Mouse (Mus musculus): Measurements from ENCODE around the gene Phactr4. TPM values are rescaled to one million over a fixed set of nuclear protein-coding genes. Genes with fewer than 3 reads are reported as not detected.
"Not testable (repeated sequence)": the region's sequence is repeated elsewhere in the genome, so short reads cannot be mapped to it uniquely, and the experiment has no call there.

Phactr4 gene
- total RNA-seq, 2 experiments from 2014 or later = 75.6 to 90.5 TPM

DNA sequence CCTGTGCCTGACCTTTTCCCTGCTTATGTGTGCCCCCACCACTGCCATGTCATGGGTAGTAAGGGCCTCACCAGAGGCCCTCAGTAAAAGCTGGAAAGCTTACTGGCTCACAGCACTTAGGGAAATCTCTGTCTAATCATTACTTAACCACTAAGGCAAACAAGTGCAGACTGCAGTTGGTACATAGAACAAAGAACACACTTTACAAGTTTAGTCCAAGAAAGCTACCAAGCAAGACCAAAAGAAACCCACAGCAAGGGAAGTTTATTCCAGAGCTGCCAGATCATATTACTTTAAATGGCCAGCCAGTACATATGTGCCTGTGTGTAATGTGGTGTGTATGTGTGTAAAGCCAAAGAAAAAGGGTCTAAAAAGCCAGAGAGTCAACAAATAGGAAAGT is 6.3 kb downstream of the Phactr4 start:
- ATAC-seq (replicated peaks; ENCODE audit: low FRiP score, poor library complexity, severe bottlenecking) = no peak

DNA sequence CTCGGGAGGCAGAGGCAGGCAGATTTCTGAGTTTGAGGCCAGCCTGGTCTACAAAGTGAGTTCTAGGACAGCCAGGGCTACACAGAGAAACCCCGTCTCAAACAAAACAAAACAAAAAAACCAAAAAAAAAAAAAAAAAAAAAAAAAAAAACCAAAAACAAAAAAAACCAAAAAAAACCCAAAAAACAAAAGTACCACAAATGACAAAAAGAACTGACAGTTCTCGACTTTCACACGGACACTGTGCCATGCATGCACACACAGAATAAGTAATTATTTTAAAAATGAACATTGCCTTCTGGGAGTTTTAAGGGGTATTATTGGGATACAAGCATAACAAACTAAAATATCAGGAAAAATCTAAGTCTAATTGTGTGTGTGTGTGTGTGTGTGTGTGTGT is 9.0 kb downstream of the Phactr4 start:
- not testable (repeated sequence) for ATAC-seq (replicated peaks; ENCODE audit: low FRiP score, poor library complexity, severe bottlenecking)

DNA sequence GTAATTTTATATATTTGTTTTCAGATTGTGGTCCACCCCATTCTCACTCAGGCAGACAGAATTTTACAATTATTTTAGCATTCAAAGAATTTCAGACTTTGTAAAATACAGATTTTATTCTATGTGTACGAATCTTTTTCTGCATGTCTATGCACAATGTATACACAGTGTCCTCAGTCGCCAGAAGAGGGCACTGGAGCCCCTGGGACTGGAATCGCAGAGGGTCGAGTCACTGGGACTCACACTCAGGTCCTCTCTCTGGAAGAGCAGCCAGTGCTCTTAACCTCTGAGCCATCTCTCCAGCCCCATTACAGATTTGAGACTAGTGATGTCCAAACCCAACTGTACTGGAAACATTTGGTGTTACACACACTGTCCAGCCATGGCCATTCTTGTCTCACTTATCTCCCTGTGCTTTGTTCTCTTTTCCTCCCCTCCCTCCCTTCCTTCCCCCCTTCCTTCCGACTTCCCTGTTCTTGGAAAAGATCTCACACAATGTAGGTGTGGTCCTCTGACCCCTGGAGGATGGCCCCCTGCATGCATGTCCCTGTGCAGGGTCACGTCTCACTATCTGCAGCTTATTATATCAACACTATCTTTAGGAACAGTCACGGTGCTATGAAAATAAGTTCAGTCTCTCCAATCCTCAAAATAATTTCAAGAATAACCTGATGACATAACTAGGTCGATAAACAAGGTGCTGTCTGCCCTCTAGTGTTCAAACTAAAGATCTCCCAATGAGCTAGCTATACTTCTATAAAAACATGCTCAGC is 10.8 kb downstream of the Phactr4 start:
- ATAC-seq (replicated peaks; ENCODE audit: low FRiP score, poor library complexity, severe bottlenecking) = peak; percentile 87

- no peak for ATAC-seq (replicated peaks; ENCODE audit: low FRiP score, poor library complexity, severe bottlenecking)
Observed at GRCm38 (mm10) chr4:132409587-132410229, 12.6 kb downstream of the Phactr4 start.

DNA sequence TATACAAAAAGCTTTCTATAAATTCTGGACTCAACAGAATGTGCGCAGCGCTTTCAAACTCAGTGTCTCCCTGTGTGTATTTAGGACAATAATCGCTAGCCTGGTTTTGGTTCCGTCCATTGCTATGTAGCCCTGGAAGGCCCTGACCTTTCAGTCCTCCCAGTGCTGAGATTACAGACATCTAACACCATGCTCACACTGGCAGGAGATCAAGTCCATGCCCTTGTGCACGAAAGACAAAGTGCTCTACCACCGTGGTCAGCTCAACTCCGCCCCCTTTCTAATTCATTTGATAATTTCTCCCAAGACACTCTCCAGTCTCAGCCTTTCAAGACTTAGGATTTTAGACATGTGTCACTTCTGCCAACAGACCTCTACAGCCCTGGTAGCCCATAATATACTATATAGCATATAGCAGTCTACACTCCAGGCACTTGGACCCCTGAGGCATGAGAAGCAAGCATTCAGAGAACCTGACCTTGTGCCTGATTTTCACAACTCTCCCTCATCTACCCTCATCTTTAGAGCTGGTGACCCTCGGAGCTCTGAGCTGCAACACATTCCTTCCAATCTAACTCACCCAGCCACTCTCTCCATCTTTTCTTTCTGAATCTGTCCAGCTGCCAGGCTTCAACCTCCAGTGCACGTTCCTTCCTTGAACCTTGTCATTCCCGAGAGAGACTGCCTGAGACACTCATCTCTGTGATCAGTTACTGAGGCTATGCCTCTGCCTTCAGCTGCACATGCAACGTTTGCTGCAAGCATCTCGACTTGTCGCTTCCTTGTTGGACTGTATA is 15.7 kb downstream of the Phactr4 start:
- no peak for ATAC-seq (replicated peaks; ENCODE audit: low FRiP score, poor library complexity, severe bottlenecking)

GRCm38 (mm10) chr4:132404588-132404987 is 17.7 kb downstream of the Phactr4 start:
- no peak for ATAC-seq (replicated peaks; ENCODE audit: low FRiP score, poor library complexity, severe bottlenecking)

GRCm38 (mm10) chr4:132403063-132403660 is 19.1 kb downstream of the Phactr4 start:
- no peak for ATAC-seq (replicated peaks; ENCODE audit: low FRiP score, poor library complexity, severe bottlenecking)

GRCm38 (mm10) chr4:132401016-132401415 is 21.3 kb downstream of the Phactr4 start:
- no peak for ATAC-seq (replicated peaks; ENCODE audit: low FRiP score, poor library complexity, severe bottlenecking)

- ATAC-seq (replicated peaks; ENCODE audit: low FRiP score, poor library complexity, severe bottlenecking) = no peak
Observed at GRCm38 (mm10) chr4:132398863-132399262, 23.4 kb downstream of the Phactr4 start.

DNA sequence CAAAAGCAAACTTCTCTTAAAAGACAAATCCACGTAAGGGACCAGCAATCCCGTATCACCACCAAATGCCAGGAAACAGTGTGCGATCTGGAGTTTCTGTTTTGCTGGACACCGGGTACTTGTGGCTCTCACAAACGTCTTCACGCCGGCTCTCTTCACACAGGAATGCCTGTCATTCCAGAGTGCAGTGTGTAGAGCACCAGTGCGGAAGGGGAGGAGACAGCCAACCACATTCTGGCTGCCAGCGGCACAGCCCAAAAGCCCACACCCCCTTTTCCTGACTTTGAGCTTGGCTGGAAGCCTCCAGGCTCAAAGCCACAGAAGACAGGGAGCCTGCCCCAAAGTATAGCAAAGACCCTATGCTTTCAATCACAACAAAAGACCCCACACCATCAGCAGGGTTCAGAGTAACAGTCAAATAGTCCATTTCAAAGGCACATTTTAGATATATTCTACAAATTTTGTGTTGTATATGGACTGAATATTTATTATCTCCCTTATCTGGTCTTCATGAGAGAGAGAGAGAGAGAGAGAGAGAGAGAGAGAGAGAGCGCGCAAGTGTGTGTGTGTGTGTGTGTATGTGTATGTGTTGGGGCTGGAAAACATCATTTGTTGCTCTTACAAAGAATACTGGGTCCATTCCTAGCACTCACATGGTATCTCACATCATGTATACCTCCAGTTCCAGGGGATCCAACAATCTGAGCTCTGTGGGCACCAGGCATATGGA is 24.1 kb downstream of the Phactr4 start:
- ATAC-seq (replicated peaks; ENCODE audit: low FRiP score, poor library complexity, severe bottlenecking) = peak; percentile 97

GRCm38 (mm10) chr4:132397120-132397519 is 25.2 kb downstream of the Phactr4 start:
- ATAC-seq (replicated peaks; ENCODE audit: low FRiP score, poor library complexity, severe bottlenecking) = no peak

GRCm38 (mm10) chr4:132396251-132396650 is 26.0 kb downstream of the Phactr4 start:
- ATAC-seq (replicated peaks; ENCODE audit: low FRiP score, poor library complexity, severe bottlenecking) = no peak

GRCm38 (mm10) chr4:132391063-132391740 is 31.1 kb downstream of the Phactr4 start:
- peak; percentile 88 for ATAC-seq (replicated peaks; ENCODE audit: low FRiP score, poor library complexity, severe bottlenecking)

DNA sequence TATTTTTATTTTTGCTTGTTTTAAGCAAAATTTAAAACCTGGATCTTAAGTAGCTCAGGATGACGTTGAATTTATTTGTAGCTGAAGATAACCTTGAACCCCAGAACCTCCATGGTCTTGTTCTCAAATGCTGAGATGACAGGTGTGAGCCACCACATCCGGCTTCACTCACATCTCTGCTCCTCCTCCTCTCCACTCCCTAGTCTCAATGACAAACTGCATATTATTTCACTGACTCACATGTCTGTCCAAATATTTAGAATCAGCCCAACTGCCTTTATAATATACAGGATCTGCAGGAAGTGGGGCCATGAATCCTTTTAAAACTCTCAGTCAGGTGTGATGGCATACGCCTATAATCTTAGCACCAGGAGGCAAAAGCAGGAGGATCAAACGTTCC is 33.0 kb downstream of the Phactr4 start:
- no peak for ATAC-seq (replicated peaks; ENCODE audit: low FRiP score, poor library complexity, severe bottlenecking)

DNA sequence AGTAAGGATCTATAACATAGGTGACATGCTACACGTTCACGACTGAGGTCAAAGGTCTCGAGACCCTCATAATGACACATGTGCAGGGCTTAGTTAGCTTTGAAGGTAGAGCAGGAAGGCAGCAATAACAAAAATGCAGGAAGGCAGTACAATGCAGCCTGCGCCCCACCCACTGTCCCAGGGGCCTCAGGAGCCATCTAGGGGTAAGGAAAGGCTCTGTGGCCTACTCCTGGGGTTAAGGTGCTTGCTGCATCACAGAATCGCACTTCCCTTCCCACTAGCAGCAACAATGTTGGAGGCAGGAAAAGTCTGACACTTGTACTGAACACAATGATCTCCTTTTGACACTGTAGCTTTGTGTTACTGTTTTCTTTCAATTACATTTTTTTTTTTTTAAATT is 34.7 kb downstream of the Phactr4 start:
- ATAC-seq (replicated peaks; ENCODE audit: low FRiP score, poor library complexity, severe bottlenecking) = no peak

- ATAC-seq (replicated peaks; ENCODE audit: low FRiP score, poor library complexity, severe bottlenecking) = no peak
Observed at GRCm38 (mm10) chr4:132386846-132387245, 35.4 kb downstream of the Phactr4 start.

DNA sequence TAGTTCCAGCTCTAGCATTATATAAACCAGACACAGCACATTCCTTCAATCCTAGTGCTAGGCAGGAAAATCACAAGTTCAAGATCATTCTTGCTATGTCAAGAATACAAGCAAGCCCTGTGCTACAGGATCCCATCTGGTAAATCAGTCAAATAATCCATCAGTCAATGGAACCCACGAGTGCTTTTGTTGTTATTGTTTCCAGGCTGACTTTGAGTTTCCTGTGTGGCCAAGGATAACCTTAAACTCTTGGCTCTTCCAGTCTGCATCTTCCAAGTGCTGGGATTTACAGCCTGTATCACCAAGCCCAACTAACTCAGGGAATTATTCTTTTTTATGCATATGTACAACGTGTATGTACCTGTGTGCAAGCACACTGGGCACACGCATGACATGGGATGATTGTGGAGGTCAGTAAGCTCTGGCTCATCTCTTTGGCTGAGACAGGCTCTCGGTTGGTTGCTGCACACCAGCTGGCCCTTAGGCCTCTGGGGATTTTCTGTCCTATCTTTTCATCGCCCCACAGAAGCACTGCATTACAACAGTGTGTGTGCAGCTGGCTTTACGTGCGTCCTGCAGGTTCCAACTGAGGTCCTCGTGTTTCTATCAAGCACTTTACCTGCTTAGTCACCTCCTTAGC is 36.4 kb downstream of the Phactr4 start:
- ATAC-seq (replicated peaks; ENCODE audit: low FRiP score, poor library complexity, severe bottlenecking) = no peak

GRCm38 (mm10) chr4:132383455-132383854 is 38.8 kb downstream of the Phactr4 start:
- no peak for ATAC-seq (replicated peaks; ENCODE audit: low FRiP score, poor library complexity, severe bottlenecking)

- no peak for ATAC-seq (replicated peaks; ENCODE audit: low FRiP score, poor library complexity, severe bottlenecking)
Observed at GRCm38 (mm10) chr4:132382296-132382695, 40.0 kb downstream of the Phactr4 start.

Data from erythroid progenitor cell, adult 5-6 weeks (primary cell).